Mouse (Mus musculus) cerebellum, adult 2 months (tissue): ENCODE results near the gene Snd1.

ENCODE experiments used
- CTCF ChIP-seq: fragments of 200-500 bp; IDR thresholded peaks from 2 replicates; pipeline ENCODE4 v1.5.1; 2011; ENCODE audit warnings: low read depth, mild to moderate bottlenecking, control low read depth, low read length, moderate library complexity, borderline replicate concordance; ENCODE audit not compliant: insufficient read depth
- POLR2A ChIP-seq: fragments of 200-500 bp; IDR thresholded peaks from 2 replicates; pipeline ENCODE4 v1.6.1; 2011; ENCODE audit warnings: low read length, control low read depth, borderline replicate concordance; ENCODE audit not compliant: insufficient read depth

DNA sequence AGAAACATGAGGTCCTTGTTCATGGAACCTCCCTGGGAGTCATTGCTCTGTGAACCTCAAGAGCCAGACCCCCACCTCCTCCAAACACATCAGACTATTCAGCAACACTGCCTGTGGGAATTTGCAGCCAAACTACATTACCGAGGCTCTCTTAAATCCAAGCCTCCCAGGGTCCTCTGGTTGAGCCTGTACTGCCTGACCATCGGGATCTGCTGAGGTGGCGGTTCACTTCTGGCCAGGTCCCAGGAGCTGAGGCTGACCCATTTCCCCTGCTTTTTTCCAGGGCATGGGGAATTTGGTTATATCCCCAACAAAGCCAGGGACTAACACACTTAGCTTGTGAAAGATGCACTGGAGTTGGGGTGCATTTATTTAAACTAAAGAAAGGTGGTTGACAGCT, 352.6 kb downstream of the Snd1 start:
- TF ChIP-seq CTCF = no peak
- TF ChIP-seq POLR2A = no peak
